Mouse (Mus musculus) lung, postnatal 14 days (tissue): ENCODE results near the gene Nars2.
A peak's percentile ranks its signal among the peaks of the same experiment; 100 is the strongest.

ENCODE experiments used
- DNase-seq: peaks from one replicate; pipeline ENCODE4 v3.0.0; 2021

The Nars2 gene

DNA sequence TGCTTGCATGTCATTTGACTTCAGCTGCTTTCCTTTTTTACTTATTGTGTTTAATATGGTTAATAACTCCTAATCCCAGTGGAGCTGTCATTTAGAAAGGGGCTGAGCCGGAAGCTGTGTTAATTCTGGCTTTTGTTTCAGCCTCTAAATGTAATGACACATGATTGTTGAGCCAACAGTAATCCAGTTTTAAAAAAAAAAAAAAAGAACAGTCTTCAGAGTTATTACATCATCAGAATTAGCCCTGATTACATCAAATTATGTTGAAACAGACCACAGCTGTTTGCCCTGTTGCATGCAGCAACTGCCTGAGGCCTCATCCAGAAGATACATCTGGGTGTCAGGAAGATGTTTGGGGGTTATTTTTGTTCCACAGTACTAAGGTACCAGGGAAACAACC is 123.7 kb downstream of the Nars2 start:
- DNase-seq = no peak

DNA sequence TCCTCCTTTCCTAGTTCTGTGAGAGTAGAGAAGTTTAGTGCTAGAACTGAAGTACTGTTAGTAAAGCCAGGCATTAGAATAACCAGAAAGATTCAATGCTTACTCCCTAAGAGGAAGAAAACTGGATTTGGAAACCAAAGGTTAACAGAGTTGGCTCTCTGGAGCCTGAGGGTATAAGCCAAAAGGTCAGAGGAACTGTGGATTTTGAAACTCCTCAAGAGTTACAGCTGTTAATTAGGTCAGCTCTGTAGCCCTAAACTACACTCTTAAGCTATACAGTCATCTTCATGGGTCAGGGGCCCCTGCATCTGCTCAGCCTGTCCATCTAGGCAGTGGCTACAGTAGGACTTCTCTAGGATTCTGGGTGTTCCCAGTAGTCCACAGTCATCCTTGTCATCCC is 125.7 kb downstream of the Nars2 start:
- no peak for DNase-seq

DNA sequence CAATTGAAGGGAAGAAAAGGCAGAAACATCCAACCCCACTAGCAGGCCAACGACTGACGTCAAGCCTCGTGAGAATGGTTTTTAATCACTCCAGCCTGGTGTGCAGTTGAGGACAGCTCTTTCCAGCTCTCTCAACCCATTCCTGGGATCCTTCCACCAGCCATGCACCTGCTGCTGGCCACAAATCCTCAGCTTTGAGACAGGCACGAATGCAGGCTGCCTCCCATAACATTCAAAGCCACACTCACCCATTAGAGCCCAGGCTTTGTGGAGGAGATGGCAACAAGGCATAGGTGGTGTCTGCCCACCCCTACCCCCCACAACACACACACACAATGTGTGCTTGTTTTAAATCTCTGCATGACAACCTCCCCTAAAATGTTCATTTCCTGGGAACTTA is 127.4 kb downstream of the Nars2 start:
- DNase-seq = no peak

DNA sequence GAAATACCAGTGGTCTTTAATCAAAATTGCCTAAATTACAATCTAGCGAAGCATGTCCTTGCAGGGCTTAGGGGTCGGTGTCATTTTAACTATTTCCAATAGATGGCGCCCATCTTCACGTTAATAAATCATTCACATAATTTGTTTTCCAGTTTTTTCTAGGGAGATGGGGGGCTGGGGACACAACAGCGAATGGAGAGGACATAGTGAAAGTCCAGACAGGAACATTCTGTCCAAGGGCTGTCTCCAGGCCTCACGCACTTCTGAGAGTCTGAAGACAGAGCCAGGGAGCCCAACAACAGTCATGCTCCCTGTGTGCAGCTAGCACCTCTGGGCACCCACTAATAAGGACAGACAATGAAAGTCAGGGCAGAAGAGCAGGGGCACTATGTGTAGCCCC is 127.8 kb downstream of the Nars2 start:
- DNase-seq = peak; percentile 59

DNA sequence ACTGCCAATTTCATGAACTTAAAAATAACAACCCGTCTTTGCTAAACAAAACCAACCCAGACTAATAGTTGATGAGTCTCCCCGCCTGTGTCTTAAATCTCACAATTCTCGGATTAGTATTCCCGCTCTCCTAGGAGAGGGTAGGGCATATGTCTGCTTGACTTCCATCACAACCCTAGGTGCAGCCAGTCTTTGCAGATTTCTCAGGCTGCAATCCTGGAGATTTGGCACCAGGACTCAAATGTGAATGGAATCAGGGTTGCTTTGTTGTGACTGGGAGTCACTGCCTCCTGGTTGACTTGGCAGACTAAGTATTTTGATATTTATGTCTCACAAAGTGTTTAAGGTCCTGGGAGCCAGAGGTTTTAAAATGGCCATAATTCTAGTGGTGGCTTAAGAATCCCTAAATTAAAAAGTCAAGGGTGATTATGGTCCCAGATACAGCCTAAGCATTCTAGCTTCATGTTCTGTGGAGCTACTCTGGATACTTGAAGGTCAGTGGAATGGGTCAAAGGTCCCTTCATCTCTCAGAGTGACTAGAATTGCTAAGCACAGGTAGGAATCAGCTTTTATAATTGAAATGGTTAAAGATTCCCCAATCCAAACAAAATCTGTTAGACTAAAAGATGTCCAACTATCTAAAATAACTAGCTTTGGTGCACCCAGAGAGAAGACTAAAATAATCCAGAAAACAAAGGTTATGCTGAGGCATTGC is 128.5 kb downstream of the Nars2 start:
- DNase-seq = no peak

DNA sequence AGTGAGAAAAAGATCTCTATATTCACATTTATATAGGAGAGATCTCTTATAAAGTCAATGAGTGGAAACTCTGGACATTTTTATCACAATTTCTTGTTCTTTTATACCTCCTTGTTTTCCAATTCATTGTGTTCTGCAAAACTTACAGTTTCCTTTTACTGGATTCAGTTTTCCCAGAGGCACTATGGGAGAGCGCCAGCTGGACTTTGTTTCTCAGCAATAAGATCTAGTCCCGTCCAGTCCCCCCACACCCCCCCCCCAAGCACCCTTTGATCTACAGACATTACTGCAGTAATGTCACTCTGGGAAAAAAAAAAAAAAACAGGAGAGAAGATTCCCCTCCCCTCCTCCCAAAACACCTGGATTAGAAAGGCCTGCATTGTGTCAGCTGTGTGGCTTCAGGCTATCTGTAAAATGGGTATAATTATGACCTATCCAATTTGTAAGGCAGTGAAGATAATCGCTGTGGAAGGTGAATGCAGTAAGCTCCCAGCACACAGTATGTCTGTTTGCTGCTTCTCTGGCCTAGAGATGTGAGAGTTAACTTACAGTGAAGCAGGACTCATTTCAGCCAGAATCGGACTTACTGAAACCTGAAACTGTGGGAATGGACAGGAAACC is 129.4 kb downstream of the Nars2 start:
- no peak for DNase-seq

DNA sequence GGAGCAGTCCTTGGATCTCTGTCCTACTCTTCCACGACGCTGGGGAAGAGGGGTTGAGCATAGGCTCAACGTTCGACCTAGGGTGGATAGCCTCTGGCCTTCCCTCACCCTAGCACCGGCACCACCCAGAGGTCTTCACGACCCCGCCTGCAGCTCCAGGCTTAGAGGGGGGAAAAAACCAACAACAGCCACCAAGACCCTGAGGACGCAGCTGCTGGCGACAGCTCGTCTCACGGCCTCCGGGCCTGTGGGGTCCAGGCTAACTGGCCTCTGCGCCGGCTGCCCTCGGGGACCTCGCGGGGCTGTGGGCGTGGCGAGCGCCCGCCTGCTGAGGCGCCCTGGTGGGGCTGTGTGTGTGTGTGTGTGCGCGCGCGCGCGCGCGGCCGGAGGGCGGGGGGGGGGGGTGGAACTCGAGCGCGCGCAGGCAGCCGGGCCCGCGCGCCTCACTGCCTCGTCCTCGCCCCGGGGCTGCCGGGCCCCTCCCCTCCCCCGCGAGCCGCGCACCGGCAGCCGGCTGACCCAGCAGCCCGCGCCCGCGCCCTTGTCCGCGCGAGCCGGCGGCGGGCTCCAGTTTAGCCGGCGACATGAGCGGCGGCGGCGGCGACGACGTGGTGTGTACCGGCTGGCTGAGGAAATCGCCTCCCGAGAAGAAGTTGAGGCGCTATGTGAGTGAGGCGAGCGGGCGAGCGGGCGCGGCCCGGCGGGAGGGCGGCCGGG is 130.1 kb downstream of the Nars2 start, which contains the start of gene Gab2:
Gene Gab2 (plus strand): TSS at position 345 of the 717 bp plus-strand sequence.
- DNase-seq = peak; percentile 78

DNA sequence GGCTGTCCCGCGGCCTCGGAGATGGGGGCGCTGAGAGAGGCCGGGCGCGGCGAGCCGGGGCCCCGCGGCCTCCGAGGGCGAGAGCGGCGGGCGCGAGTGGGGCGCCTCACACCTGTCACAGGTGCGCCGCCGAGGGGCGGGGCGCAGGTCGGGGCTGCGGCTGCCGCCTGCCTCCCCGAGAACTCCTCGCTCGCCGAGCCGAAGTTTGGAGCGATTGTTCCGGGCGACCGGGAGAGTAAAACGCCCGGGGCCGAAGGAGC is 130.6 kb downstream of the Nars2 start:
- DNase-seq = peak; percentile 48

DNA sequence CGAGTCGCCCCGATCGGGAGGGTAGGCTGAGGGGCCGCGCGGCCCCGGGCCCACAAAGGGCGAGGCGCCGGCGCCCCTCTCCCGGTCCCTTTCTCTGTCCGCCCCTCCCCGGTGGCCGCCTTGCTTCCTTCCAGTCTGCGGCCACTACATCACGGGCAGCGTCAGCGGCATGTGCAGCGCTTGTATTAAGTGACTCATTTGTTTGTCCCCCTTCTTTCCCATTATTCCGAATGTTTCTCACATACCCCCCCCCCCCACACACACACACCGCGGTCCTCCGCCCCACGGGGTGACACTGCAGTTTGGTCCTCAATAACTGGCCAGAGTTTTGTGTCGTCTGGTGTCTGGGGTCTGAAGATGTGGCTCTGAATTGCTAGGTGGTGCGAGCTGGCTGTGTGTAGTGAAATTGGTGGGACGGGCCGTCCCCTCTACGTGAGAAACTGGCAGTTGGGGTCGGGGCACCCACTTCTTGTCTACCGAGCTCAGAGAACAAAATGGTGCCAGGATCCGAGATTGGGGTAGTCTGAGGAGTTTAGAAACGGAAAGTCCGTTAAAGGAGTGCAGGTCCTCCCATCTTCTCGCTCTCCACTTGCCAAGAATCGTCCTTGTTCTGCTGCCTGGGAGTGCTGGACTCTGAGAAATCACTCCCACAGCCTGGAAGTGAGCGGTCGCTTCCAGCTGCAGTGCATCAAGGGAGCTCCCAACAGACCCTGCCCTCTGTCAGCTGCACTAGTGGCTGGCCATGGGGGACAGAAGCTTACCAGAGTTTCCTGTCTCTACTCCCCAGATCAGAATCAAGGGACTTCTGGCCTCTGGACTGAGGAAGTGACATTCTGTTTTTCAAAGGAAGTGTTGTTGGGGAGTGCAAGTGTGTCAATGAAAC is 131.2 kb downstream of the Nars2 start:
- peak; percentile 72 for DNase-seq

DNA sequence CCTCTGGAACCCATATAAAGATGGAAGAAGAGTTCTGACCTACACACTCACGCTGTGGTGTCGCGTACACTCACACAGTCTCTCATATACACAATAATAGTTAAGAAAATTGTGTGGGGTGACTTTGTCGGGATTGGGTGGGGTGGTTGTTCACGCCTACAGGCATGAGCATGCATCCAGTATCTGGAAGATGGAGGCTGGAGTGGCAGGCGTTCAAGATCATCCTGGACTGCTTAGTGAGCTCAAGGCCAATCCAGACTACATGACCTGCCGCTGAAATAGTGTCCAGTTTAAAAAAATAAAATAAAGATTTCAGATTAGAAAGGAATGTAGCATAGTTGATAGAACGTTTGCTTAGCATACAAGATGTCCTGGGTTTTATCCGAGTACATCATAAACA is 132.3 kb downstream of the Nars2 start:
- DNase-seq = no peak

DNA sequence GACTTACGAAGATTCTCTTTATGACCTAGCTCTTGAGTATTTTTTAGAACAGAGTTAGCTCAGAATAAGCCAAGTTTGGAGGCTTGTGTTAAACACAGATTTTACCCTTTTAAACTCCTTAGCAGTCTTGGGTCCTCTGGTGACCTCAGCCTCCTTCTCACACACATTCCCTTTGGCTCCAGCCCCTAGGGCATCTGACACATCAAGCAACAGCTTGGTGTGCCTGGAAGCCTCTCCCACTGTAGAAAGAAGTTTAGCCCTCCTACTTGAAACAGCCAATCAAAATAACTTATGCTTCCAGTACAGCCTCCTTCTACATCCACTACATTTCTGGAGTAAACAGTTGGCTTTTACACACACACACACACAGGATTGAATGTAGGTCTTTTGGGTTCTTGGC is 132.9 kb downstream of the Nars2 start:
- DNase-seq = peak; percentile 56

DNA sequence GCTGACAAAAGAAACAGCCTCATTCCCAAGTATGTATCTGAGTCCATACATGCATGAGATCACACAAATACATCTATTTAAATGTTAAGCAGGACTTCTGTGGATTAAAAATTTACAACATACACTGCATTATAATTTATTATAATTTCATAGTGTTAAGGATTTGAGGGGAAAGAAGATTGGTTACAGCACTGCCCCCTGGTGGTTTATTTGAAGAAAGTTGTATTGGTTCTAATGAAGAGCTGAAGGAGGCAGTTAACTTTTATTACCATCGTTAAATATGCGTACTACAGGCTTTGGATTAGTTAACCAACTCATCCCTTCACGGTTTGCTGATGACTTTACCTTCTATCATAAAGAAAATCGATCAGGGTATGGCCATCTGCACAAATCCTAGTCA is 134.0 kb downstream of the Nars2 start:
- peak; percentile 36 for DNase-seq

DNA sequence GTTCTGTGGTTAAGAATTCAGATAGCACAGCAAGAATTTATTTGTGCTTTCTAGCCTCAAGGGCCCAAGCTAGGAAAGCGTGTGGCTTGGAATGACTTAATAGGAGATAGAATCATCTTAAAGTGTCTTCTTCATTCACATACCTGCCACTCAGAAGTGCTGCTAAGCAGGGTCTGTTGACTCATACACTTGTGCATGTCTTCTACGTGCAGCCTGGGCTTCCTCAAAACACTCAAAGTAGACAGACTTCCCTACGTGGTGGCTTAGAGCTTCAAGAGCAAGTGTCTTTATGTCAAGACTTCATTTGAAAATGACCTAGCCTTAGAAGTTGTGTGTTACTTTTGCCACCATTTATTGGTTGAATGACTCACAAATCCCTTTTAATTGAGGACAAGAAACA is 142.9 kb downstream of the Nars2 start:
- no peak for DNase-seq

DNA sequence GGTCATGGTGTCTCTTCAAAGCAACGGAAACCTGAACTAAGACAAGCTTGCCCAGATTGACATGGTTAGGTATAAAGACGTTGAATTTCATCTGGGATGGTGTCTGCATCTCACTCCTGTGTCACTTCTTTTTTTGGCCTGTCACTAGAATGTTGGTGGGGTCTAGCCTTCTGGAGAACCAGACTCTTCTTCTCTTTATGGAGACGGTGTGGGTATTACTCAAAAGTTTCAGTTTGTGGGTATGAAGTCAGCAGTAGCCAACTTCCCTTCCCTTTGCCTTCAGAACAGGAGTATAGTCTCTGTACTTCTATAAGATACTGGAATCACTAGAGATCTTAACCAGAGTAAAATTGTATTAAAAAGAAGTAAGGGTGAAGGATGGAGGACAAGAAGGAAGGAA is 156.8 kb downstream of the Nars2 start:
- DNase-seq = no peak
